Mouse (Mus musculus) liver, embryonic 13.5 days (tissue): ENCODE results near the gene Krtap15. TPM values are rescaled to one million over a fixed set of nuclear protein-coding genes. Genes with fewer than 3 reads are reported as not detected.
A peak's percentile ranks its signal among the peaks of the same experiment; 100 is the strongest.

Experiments
- ATAC-seq: fragments of 200-750 bp; cut with Nextera tagmentation; 2 replicates; pipeline ENCODE4 v1.8.0; 2017; ENCODE audit warnings: low read depth, mild to moderate bottlenecking, moderate number of reproducible peaks, moderate library complexity
- DNase-seq: peaks from one replicate; pipeline ENCODE4 v3.0.0; 2022
- H3K27ac ChIP-seq: fragments of 300-500 bp; sonication (generic); 2 replicates; pipeline ENCODE4 v1.5.1; 2015; ENCODE audit warnings: moderate library complexity, mild to moderate bottlenecking, inconsistent platforms
- H3K27me3 ChIP-seq: fragments of 300-500 bp; sonication (generic); 2 replicates; pipeline ENCODE4 v1.6.1; 2015; ENCODE audit warnings: mild to moderate bottlenecking, inconsistent platforms
- H3K36me3 ChIP-seq: fragments of 300-500 bp; sonication (generic); 2 replicates; pipeline ENCODE4 v1.6.1; 2015; ENCODE audit warnings: mild to moderate bottlenecking, inconsistent platforms
- H3K4me1 ChIP-seq: fragments of 300-500 bp; sonication (generic); replicated peaks from 2 replicates; pipeline ENCODE4 v1.6.1; 2015; ENCODE audit warnings: inconsistent platforms
- H3K4me2 ChIP-seq: fragments of 300-500 bp; sonication (generic); 2 replicates; pipeline ENCODE4 v1.6.1; 2015; ENCODE audit warnings: inconsistent platforms, mild to moderate bottlenecking, moderate library complexity
- H3K4me3 ChIP-seq: fragments of 300-500 bp; sonication (generic); replicated peaks from 2 replicates; pipeline ENCODE4 v1.5.1; 2015; ENCODE audit warnings: mild to moderate bottlenecking, inconsistent platforms
- H3K9ac ChIP-seq: fragments of 300-500 bp; sonication (generic); 2 replicates; pipeline ENCODE4 v1.6.1; 2015; ENCODE audit warnings: mild to moderate bottlenecking, inconsistent platforms
- H3K9me3 ChIP-seq: fragments of 300-500 bp; sonication (generic); replicated peaks from 2 replicates; pipeline ENCODE4 v1.6.1; 2016; ENCODE audit warnings: inconsistent platforms
- WGBS: fragments of 180-500 bp; shearing (Covaris S2); methylation state at CpG from one replicate; pipeline ENCODE4 v1.1.7; 2015; ENCODE audit not compliant: insufficient replicate concordance; 5-methylcytosine and 5-hydroxymethylcytosine counted together
- polyA plus RNA-seq: library from polyadenylated mRNA; unstranded; fragments of >200 nt; fragmentation: Nextera tagmentation; extraction: Ambion mirVana; gene quantifications from 2 replicates; pipeline ENCODE4 v1.2.1, GENCODE M21; 2015

Gene Krtap15
- polyA plus RNA-seq, result not detected in 2 replicates

- H3K4me2 ChIP-seq, result no peak within 1 kb of the TSS
- no peak within 1 kb of the TSS for H3K4me3 ChIP-seq
- no peak within 1 kb of the TSS for H3K27ac ChIP-seq
- no peaks in the 10 kb centered on the region for H3K27me3 ChIP-seq
- no peak for ATAC-seq
- no peaks in the 10 kb centered on the region for H3K36me3 ChIP-seq
- no peak for DNase-seq
- no peaks in the 10 kb centered on the region for H3K4me1 ChIP-seq
- H3K9ac ChIP-seq, result no peak within 1 kb of the TSS
- WGBS, result 58% methylated on average over 3 of the region's 3 CpGs
- no peaks in the 10 kb centered on the region for H3K9me3 ChIP-seq
Observed at GRCm38 (mm10) chr16:88820066-88820465, at the start of gene Krtap15. Krtap15 (plus strand) TSS chr16:88820215.

- H3K4me3 ChIP-seq, result no peak within 1 kb of the TSS
- no peaks in the 10 kb centered on the region for H3K4me1 ChIP-seq
- ATAC-seq, result no peak
- H3K27me3 ChIP-seq, result no peaks in the 10 kb centered on the region
- no peaks in the 10 kb centered on the region for H3K36me3 ChIP-seq
- no peak for DNase-seq
- no peak within 1 kb of the TSS for H3K4me2 ChIP-seq
- 53% methylated on average over 2 of the region's 2 CpGs for WGBS
- no peaks in the 10 kb centered on the region for H3K9me3 ChIP-seq
- no peak within 1 kb of the TSS for H3K9ac ChIP-seq
- no peak within 1 kb of the TSS for H3K27ac ChIP-seq
Observed at GRCm38 (mm10) chr16:88774106-88774505, 45.9 kb upstream of the Krtap15 start, which contains the start of gene 2310057N15Rik. 2310057N15Rik (minus strand) TSS chr16:88774206.

GRCm38 (mm10) chr16:88777596-88777995, 42.4 kb upstream of the Krtap15 start, which contains the start of gene Gm5965:
Gm5965 (plus strand) TSS chr16:88777896.
- H3K9ac ChIP-seq, result no peak within 1 kb of the TSS
- no peak within 1 kb of the TSS for H3K27ac ChIP-seq
- no peak for ATAC-seq
- DNase-seq, result no peak
- no peaks in the 10 kb centered on the region for H3K4me1 ChIP-seq
- H3K36me3 ChIP-seq, result no peaks in the 10 kb centered on the region
- 62% methylated on average over 5 of the region's 6 CpGs for WGBS
- H3K4me3 ChIP-seq, result no peak within 1 kb of the TSS
- no peaks in the 10 kb centered on the region for H3K27me3 ChIP-seq
- no peaks in the 10 kb centered on the region for H3K9me3 ChIP-seq
- no peak within 1 kb of the TSS for H3K4me2 ChIP-seq

- Histone ChIP-seq H3K27me3 (no peaks in the 10 kb centered on the region), H3K4me1 (no peaks in the 10 kb centered on the region), H3K36me3 (no peaks in the 10 kb centered on the region), H3K9me3 (no peaks in the 10 kb centered on the region), H3K4me3 (no peak overlapping the region), H3K9ac (no peak overlapping the region), H3K4me2 (no peak overlapping the region), H3K27ac (no peak overlapping the region)
- WGBS, result 62% methylated on average over 2 of the region's 2 CpGs
- DNase-seq (no peak), ATAC-seq (no peak)
Observed at GRCm38 (mm10) chr16:88786786-88787185, 33.2 kb upstream of the Krtap15 start.

GRCm38 (mm10) chr16:88811827-88812226, 8.2 kb upstream of the Krtap15 start, which contains the start of gene Gm20741:
Gm20741 (minus strand) TSS chr16:88812220.
- Histone ChIP-seq H3K4me2 (no peak within 1 kb of the TSS), H3K27ac (no peak within 1 kb of the TSS), H3K9ac (no peak within 1 kb of the TSS), H3K9me3 (no peaks in the 10 kb centered on the region), H3K36me3 (no peaks in the 10 kb centered on the region), H3K4me1 (no peaks in the 10 kb centered on the region), H3K4me3 (no peak within 1 kb of the TSS), H3K27me3 (no peaks in the 10 kb centered on the region)
- WGBS, result 61% methylated on average over 2 of the region's 2 CpGs
- no peak for ATAC-seq
- no peak for DNase-seq

GRCm38 (mm10) chr16:88823736-88824135, 3.7 kb downstream of the Krtap15 start:
- Histone ChIP-seq H3K4me1 (no peaks in the 10 kb centered on the region), H3K9ac (no peak overlapping the region), H3K4me2 (no peak overlapping the region), H3K27ac (no peak overlapping the region), H3K27me3 (no peaks in the 10 kb centered on the region), H3K36me3 (no peaks in the 10 kb centered on the region), H3K9me3 (no peaks in the 10 kb centered on the region), H3K4me3 (no peak overlapping the region)
- ATAC-seq, result no peak
- no peak for DNase-seq
- WGBS, result 73% methylated on average over 3 of the region's 3 CpGs

- Histone ChIP-seq H3K27ac (no peak within 1 kb of the TSS), H3K4me2 (no peak within 1 kb of the TSS), H3K9me3 (no peaks in the 10 kb centered on the region), H3K9ac (no peak within 1 kb of the TSS), H3K4me1 (no peaks in the 10 kb centered on the region), H3K36me3 (no peaks in the 10 kb centered on the region), H3K4me3 (no peak within 1 kb of the TSS), H3K27me3 (no peaks in the 10 kb centered on the region)
- 78% methylated on average over 9 of the region's 9 CpGs for WGBS
- DNase-seq (no peak), ATAC-seq (no peak)
Observed at GRCm38 (mm10) chr16:88826095-88826652, 6.2 kb downstream of the Krtap15 start, which contains the start of gene Krtap14. Krtap14 (minus strand) TSS chr16:88826145.

GRCm38 (mm10) chr16:88826978-88827377, 7.0 kb downstream of the Krtap15 start:
- ATAC-seq, result no peak
- WGBS, result 70% methylated on average over 3 of the region's 3 CpGs
- Histone ChIP-seq H3K9me3 (no peaks in the 10 kb centered on the region), H3K4me1 (no peaks in the 10 kb centered on the region), H3K36me3 (no peaks in the 10 kb centered on the region), H3K9ac (no peak overlapping the region), H3K4me3 (no peak overlapping the region), H3K27me3 (no peaks in the 10 kb centered on the region), H3K27ac (no peak overlapping the region), H3K4me2 (no peak overlapping the region)
- DNase-seq, result no peak

GRCm38 (mm10) chr16:88847363-88847762, 27.3 kb downstream of the Krtap15 start:
- no peak overlapping the region for H3K27ac ChIP-seq
- no peak for DNase-seq

GRCm38 (mm10) chr16:88848558-88848957, 28.5 kb downstream of the Krtap15 start:
- Histone ChIP-seq H3K4me2 (no peak overlapping the region), H3K9me3 (no peaks in the 10 kb centered on the region), H3K9ac (no peak overlapping the region), H3K27ac (no peak overlapping the region), H3K36me3 (no peaks in the 10 kb centered on the region), H3K27me3 (no peaks in the 10 kb centered on the region), H3K4me3 (no peak overlapping the region), H3K4me1 (no peaks in the 10 kb centered on the region)
- 64% methylated on average over 4 of the region's 4 CpGs for WGBS
- 0 out of 2 replicates have a peak, but pooled peaks have one; percentile 31 for ATAC-seq
- DNase-seq, result no peak

More at GRCm38 (mm10) chr16:88847363-88847762, 27.3 kb downstream of the Krtap15 start:
- Histone ChIP-seq H3K4me2 (no peak overlapping the region), H3K36me3 (no peaks in the 10 kb centered on the region), H3K9ac (no peak overlapping the region), H3K4me1 (no peaks in the 10 kb centered on the region), H3K27me3 (no peaks in the 10 kb centered on the region), H3K9me3 (no peaks in the 10 kb centered on the region), H3K4me3 (no peak overlapping the region)
- no peak for ATAC-seq
- WGBS, result 89% methylated on average over 1 of the region's 1 CpGs

GRCm38 (mm10) chr16:88851450-88851849, 31.4 kb downstream of the Krtap15 start:
- H3K9me3 ChIP-seq, result no peaks in the 10 kb centered on the region
- no peaks in the 10 kb centered on the region for H3K36me3 ChIP-seq
- no peaks in the 10 kb centered on the region for H3K27me3 ChIP-seq
- ATAC-seq (no peak), DNase-seq (no peak)
- H3K4me3 ChIP-seq, result no peak overlapping the region
- H3K27ac ChIP-seq, result no peak overlapping the region
- H3K4me2 ChIP-seq, result no peak overlapping the region
- H3K4me1 ChIP-seq, result no peaks in the 10 kb centered on the region
- 20% methylated on average over 5 of the region's 5 CpGs for WGBS
- no peak overlapping the region for H3K9ac ChIP-seq

GRCm38 (mm10) chr16:88864887-88865407, 44.9 kb downstream of the Krtap15 start:
- 69% methylated on average over 4 of the region's 4 CpGs for WGBS
- no peak for ATAC-seq

More at GRCm38 (mm10) chr16:88864887-88865407, 44.9 kb downstream of the Krtap15 start:
- Histone ChIP-seq H3K36me3 (no peaks in the 10 kb centered on the region), H3K27ac (no peak overlapping the region), H3K4me2 (no peak overlapping the region), H3K9me3 (no peaks in the 10 kb centered on the region), H3K27me3 (no peaks in the 10 kb centered on the region), H3K4me3 (no peak overlapping the region), H3K4me1 (no peaks in the 10 kb centered on the region), H3K9ac (no peak overlapping the region)
- no peak for DNase-seq
